Mouse (Mus musculus): ENCODE data around the gene Hsf2bp. TPM values are rescaled to one million over a fixed set of nuclear protein-coding genes. Genes with fewer than 3 reads are reported as not detected.

Hsf2bp gene
- total and polyA plus RNA-seq, 2 experiments from 2014 or later, result 0.57 to 0.90 TPM

GRCm38 (mm10) chr17:31924229-31924628 lies 111.9 kb downstream of the Hsf2bp start:
- H3K4me3 ChIP-seq (ENCODE audit: low read depth, low read length), result no peak overlapping the region
- no peaks in the 10 kb centered on the region for H3K27me3 ChIP-seq (ENCODE audit: insufficient read depth, low read length)
- no peaks in the 10 kb centered on the region for H3K9me3 ChIP-seq (ENCODE audit: low read length)
- no peak for ATAC-seq
- 0 out of 2 replicates have a peak, but pooled peaks cover 4% of the 10 kb centered on the region for H3K4me1 ChIP-seq (ENCODE audit: insufficient read depth)
- no peak for TF ChIP-seq CTCF (IDR thresholded peaks at IDR 0.05; ENCODE audit: low read depth)
- no peak overlapping the region for H3K4me2 ChIP-seq (ENCODE audit: low read depth)
- WGBS, result 45% methylated on average over 4 of the region's 4 CpGs
- no peak for DNase-seq
- H3K36me3 ChIP-seq (ENCODE audit: insufficient read depth), result no peaks in the 10 kb centered on the region
- no peak overlapping the region for H3K9ac ChIP-seq
- no peak overlapping the region for H3K27ac ChIP-seq (ENCODE audit: low read depth, low read length)

- no peak for TF ChIP-seq CTCF (IDR thresholded peaks at IDR 0.05; ENCODE audit: low read depth)
- no peak for ATAC-seq
Observed at GRCm38 (mm10) chr17:31923310-31923970, 112.7 kb downstream of the Hsf2bp start.

DNA sequence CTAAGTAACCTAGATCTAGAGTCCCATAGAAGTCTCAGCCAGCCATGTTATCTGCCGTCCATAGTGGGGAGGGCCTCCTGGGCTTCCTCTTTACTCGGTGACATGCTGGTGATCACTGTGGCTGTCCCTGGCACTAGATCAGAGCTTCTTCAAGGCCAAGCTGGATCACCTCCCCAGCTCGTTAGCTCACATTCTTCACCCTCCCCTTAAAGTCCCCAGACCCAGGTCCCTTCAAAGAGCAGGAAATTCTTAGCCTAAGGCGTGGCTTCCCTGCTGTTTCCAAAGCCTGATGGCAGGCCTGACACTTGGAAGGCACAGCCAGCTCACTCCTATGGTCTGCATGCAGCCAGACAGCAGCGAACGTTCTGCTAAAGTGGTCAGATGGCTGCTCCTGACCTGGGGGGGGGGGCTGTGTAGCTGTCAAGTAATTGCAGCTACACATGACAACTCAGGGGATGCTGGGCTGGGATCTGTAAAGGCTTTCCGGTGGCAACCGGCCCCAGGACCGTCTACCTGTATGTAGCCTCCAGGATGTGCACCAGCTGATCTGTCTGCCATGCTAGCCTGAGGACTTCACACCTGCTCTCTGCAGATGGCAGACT lies 115.5 kb downstream of the Hsf2bp start:
- Histone ChIP-seq H3K9me3 (ENCODE audit: low read length) (no peaks in the 10 kb centered on the region), H3K36me3 (ENCODE audit: insufficient read depth) (no peaks in the 10 kb centered on the region), H3K4me2 (ENCODE audit: low read depth) (no peak overlapping the region), H3K27ac (ENCODE audit: low read depth, low read length) (0 out of 2 replicates have a peak overlapping the region, but pooled peaks have one; percentile 9), H3K27me3 (ENCODE audit: insufficient read depth, low read length) (no peaks in the 10 kb centered on the region), H3K9ac (no peak overlapping the region), H3K4me1 (ENCODE audit: insufficient read depth) (0 out of 2 replicates have a peak, but pooled peaks cover 4% of the 10 kb centered on the region), H3K4me3 (ENCODE audit: low read depth, low read length) (no peak overlapping the region)
- WGBS, result 42% methylated on average over 9 of the region's 9 CpGs
- DNase-seq (no peak), ATAC-seq (no peak)
- TF ChIP-seq CTCF (IDR thresholded peaks at IDR 0.05; ENCODE audit: low read depth), result no peak

More at GRCm38 (mm10) chr17:31923310-31923970, 112.7 kb downstream of the Hsf2bp start:
- no peak overlapping the region for H3K4me3 ChIP-seq (ENCODE audit: low read depth, low read length)
- no peaks in the 10 kb centered on the region for H3K27me3 ChIP-seq (ENCODE audit: insufficient read depth, low read length)
- 75% methylated on average over 7 of the region's 7 CpGs for WGBS
- DNase-seq, result no peak
- no peaks in the 10 kb centered on the region for H3K36me3 ChIP-seq (ENCODE audit: insufficient read depth)
- no peak overlapping the region for H3K9ac ChIP-seq
- no peak overlapping the region for H3K4me2 ChIP-seq (ENCODE audit: low read depth)
- H3K27ac ChIP-seq (ENCODE audit: low read depth, low read length), result no peak overlapping the region
- H3K4me1 ChIP-seq (ENCODE audit: insufficient read depth), result 0 out of 2 replicates have a peak, but pooled peaks cover 4% of the 10 kb centered on the region
- no peaks in the 10 kb centered on the region for H3K9me3 ChIP-seq (ENCODE audit: low read length)

DNA sequence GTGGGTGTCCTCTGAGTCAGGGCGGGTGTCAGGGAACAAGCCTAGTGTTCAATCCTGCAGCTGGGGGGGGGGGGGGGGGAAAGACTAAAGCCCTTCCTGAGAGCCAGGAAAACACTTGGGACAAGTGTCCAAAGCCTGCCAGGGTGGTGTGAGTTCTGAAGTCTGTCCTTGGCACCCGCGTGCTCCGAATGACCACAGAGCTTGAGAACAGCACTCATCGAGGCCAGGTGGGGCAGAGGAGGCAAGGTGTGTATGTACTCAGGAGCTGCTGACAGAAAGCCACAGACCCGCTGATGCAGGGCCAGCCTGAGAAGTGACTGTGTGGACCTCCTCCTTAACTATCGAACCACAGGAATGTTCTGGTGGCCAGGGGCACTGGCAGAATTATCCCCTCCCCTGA lies 116.5 kb downstream of the Hsf2bp start:
- no peak for DNase-seq

DNA sequence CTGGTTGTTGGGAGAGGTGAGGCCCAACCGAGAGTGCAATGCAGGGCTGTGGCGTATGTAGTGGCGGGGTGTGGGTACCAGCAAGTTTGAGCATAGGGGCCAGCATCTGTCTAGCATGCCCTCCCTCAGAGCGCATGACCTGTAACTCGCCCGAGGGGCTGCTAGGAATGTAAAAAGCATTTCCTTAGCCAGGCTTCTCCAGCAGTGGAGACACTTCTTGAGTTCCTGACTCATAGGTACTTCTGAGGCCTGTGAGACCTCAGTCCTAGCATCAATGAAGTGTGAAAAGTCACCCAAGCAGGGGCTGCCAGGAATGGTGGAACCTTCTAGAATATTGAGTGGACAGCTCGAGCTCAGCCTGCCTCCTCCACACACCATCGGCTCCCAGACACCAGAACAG lies 117.8 kb downstream of the Hsf2bp start:
- H3K9me3 ChIP-seq (ENCODE audit: low read length), result no peaks in the 10 kb centered on the region
- no peak overlapping the region for H3K9ac ChIP-seq
- no peak overlapping the region for H3K4me3 ChIP-seq (ENCODE audit: low read depth, low read length)
- no peak overlapping the region for H3K4me2 ChIP-seq (ENCODE audit: low read depth)
- no peaks in the 10 kb centered on the region for H3K36me3 ChIP-seq (ENCODE audit: insufficient read depth)
- 91% methylated on average over 8 of the region's 8 CpGs for WGBS
- H3K4me1 ChIP-seq (ENCODE audit: insufficient read depth), result 0 out of 2 replicates have a peak, but pooled peaks cover 4% of the 10 kb centered on the region
- ATAC-seq (no peak), DNase-seq (no peak)
- TF ChIP-seq CTCF (IDR thresholded peaks at IDR 0.05; ENCODE audit: low read depth), result no peak
- no peaks in the 10 kb centered on the region for H3K27me3 ChIP-seq (ENCODE audit: insufficient read depth, low read length)
- H3K27ac ChIP-seq (ENCODE audit: low read depth, low read length), result no peak overlapping the region

More for the DNA sequence above, 116.5 kb downstream of the Hsf2bp start:
- no peak for ATAC-seq
- 0 out of 2 replicates have a peak, but pooled peaks cover 4% of the 10 kb centered on the region for H3K4me1 ChIP-seq (ENCODE audit: insufficient read depth)
- no peaks in the 10 kb centered on the region for H3K9me3 ChIP-seq (ENCODE audit: low read length)
- H3K4me3 ChIP-seq (ENCODE audit: low read depth, low read length), result no peak overlapping the region
- WGBS, result 90% methylated on average over 7 of the region's 7 CpGs
- H3K27ac ChIP-seq (ENCODE audit: low read depth, low read length), result no peak overlapping the region
- H3K4me2 ChIP-seq (ENCODE audit: low read depth), result no peak overlapping the region
- H3K9ac ChIP-seq, result no peak overlapping the region
- H3K36me3 ChIP-seq (ENCODE audit: insufficient read depth), result no peaks in the 10 kb centered on the region
- no peaks in the 10 kb centered on the region for H3K27me3 ChIP-seq (ENCODE audit: insufficient read depth, low read length)
- TF ChIP-seq CTCF (IDR thresholded peaks at IDR 0.05; ENCODE audit: low read depth), result no peak

GRCm38 (mm10) chr17:31916461-31916775 lies 119.7 kb downstream of the Hsf2bp start:
- no peaks in the 10 kb centered on the region for H3K9me3 ChIP-seq (ENCODE audit: low read length)
- no peak for TF ChIP-seq CTCF (IDR thresholded peaks at IDR 0.05; ENCODE audit: low read depth)
- no peak overlapping the region for H3K9ac ChIP-seq
- H3K27ac ChIP-seq (ENCODE audit: low read depth, low read length), result no peak overlapping the region
- DNase-seq (no peak), ATAC-seq (no peak)
- H3K4me1 ChIP-seq (ENCODE audit: insufficient read depth), result 0 out of 2 replicates have a peak, but pooled peaks cover 4% of the 10 kb centered on the region
- no peak overlapping the region for H3K4me2 ChIP-seq (ENCODE audit: low read depth)
- WGBS, result 83% methylated on average over 6 of the region's 6 CpGs
- H3K36me3 ChIP-seq (ENCODE audit: insufficient read depth), result no peaks in the 10 kb centered on the region
- no peaks in the 10 kb centered on the region for H3K27me3 ChIP-seq (ENCODE audit: insufficient read depth, low read length)
- H3K4me3 ChIP-seq (ENCODE audit: low read depth, low read length), result no peak overlapping the region

DNA sequence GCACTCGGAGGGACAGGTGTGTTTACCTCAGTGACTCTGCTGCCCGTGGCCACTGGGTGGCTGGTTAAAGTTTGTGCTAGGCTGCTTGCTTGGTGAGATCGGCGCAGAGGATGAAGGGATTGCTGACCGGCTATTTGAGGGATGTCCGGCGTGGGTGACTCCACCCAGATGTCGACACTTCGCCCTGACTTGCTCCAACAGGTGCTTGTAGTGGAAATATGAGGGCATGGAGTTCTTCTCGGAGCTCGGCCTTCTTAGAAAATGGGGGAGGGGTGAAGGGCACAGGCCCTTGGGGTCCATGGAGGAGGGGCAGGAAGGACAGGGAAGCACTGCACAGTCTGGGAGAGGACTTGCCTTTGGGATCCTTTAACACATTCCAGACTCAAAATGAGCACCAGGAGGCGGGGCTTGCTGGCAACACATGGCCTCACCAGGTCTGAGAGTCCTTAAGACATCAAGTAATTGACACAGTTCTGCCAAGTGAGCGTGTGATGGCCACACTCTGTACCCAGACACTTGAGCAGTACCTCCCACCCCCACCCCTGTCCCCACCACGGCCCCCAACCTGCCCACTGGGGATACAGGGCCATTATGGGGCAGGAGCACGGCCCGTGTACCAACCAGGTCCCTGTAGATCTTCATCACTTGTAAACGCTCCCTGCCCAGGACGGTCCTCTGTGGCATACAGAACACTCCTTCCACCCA lies 120.2 kb downstream of the Hsf2bp start:
- Histone ChIP-seq H3K4me2 (ENCODE audit: low read depth) (no peak overlapping the region), H3K36me3 (ENCODE audit: insufficient read depth) (no peaks in the 10 kb centered on the region), H3K9me3 (ENCODE audit: low read length) (no peaks in the 10 kb centered on the region), H3K27ac (ENCODE audit: low read depth, low read length) (no peak overlapping the region), H3K4me3 (ENCODE audit: low read depth, low read length) (no peak overlapping the region), H3K4me1 (ENCODE audit: insufficient read depth) (0 out of 2 replicates have a peak, but pooled peaks cover 4% of the 10 kb centered on the region), H3K27me3 (ENCODE audit: insufficient read depth, low read length) (no peaks in the 10 kb centered on the region), H3K9ac (no peak overlapping the region)
- ATAC-seq, result no peak
- DNase-seq, result no peak
- 83% methylated on average over 18 of the region's 18 CpGs for WGBS
- TF ChIP-seq CTCF (IDR thresholded peaks at IDR 0.05; ENCODE audit: low read depth), result no peak
